Mouse (Mus musculus) lung, postnatal 0 days (tissue): Measurements from ENCODE around the gene Col4a3.

ENCODE experiments used
- CTCF ChIP-seq: IDR thresholded peaks from 2 replicates; pipeline ENCODE4 v1.5.1; 2016; ENCODE audit warnings: antibody characterized with exemption, mild to moderate bottlenecking
- EP300 ChIP-seq: IDR thresholded peaks from 2 replicates; pipeline ENCODE4 v1.6.1; 2016; ENCODE audit warnings: antibody characterized with exemption, mild to moderate bottlenecking, control low read depth

- TF ChIP-seq CTCF (no peak), EP300 (no peak)
Measured at GRCm38 (mm10) chr1:82650868-82651267, 64.1 kb downstream of the Col4a3 start.
